Mouse (Mus musculus) retina, postnatal 1 day (tissue): Measurements from ENCODE around the gene Alg12.
A peak's percentile ranks its signal among the peaks of the same experiment; 100 is the strongest.

Source experiments
- DNase-seq: peaks from one replicate; pipeline ENCODE4 v3.0.0-alpha.2; 2012

Gene Alg12

GRCm38 (mm10) chr15:88819026-88819905, at the start of gene Alg12, which contains the start of gene Creld2:
Gene Alg12 (minus strand): TSS chr15:88819318.
Gene Creld2 (plus strand): TSS chr15:88819646.
- peak; percentile 100 for DNase-seq

GRCm38 (mm10) chr15:88868024-88868742, 49.1 kb upstream of the Alg12 start:
- no peak for DNase-seq

- no peak for DNase-seq
Observed at GRCm38 (mm10) chr15:88867368-88868023, 48.4 kb upstream of the Alg12 start.

- DNase-seq, result no peak
Observed at GRCm38 (mm10) chr15:88866934-88867356, 47.8 kb upstream of the Alg12 start.

- no peak for DNase-seq
Observed at GRCm38 (mm10) chr15:88865888-88866695, 47.0 kb upstream of the Alg12 start.

- DNase-seq, result no peak
Observed at GRCm38 (mm10) chr15:88865061-88865460, 45.9 kb upstream of the Alg12 start.

- no peak for DNase-seq
Observed at GRCm38 (mm10) chr15:88864270-88865030, 45.3 kb upstream of the Alg12 start.

GRCm38 (mm10) chr15:88863695-88864231, 44.6 kb upstream of the Alg12 start:
- DNase-seq, result peak; percentile 96

- peak; percentile 61 for DNase-seq
Observed at GRCm38 (mm10) chr15:88862881-88863694, 44.0 kb upstream of the Alg12 start.

GRCm38 (mm10) chr15:88861772-88862622, 42.9 kb upstream of the Alg12 start, which contains the start of gene Pim3:
Gene Pim3 (plus strand): TSS chr15:88862186.
- peak; percentile 99 for DNase-seq

GRCm38 (mm10) chr15:88860781-88861180, 41.7 kb upstream of the Alg12 start:
- DNase-seq, result no peak

- DNase-seq, result no peak
Observed at GRCm38 (mm10) chr15:88859206-88859970, 40.3 kb upstream of the Alg12 start.

GRCm38 (mm10) chr15:88858707-88859106, 39.6 kb upstream of the Alg12 start:
- no peak for DNase-seq

- DNase-seq, result no peak
Observed at GRCm38 (mm10) chr15:88858141-88858541, 39.0 kb upstream of the Alg12 start.

- DNase-seq, result no peak
Observed at GRCm38 (mm10) chr15:88857361-88857760, 38.2 kb upstream of the Alg12 start.

GRCm38 (mm10) chr15:88856613-88857012, 37.5 kb upstream of the Alg12 start:
- DNase-seq, result no peak

GRCm38 (mm10) chr15:88855896-88856417, 36.8 kb upstream of the Alg12 start:
- DNase-seq, result no peak
